Mouse (Mus musculus): ENCODE data around the gene Gm960.

DNA sequence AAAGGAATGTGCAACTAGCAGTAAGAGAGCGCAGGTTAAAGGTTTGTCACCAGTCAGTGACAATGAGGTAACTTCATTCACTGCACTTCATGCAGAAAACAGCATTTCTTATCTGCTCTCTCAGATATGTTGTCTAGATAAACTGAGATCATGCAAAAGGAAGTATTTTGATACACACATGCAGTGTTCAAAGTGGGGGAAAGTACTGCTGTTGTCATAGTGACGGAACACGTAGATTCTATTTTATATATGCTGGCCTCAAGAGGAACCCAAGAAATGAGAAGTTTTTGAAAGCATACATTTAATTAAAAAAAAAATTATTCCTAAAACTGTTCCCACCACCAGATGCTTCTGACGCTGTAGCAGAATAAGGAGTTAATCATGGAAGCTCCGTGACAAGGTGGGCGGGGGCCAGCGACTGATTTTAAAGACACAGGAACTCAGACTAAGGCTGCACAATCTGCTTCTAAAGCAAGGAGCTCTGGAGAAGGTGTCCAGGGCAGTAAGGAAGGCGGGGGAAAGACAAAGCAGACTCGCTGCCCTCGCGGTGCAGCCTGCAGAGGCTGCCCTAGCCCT, 51.5 kb downstream of the Gm960 start:
- TF ChIP-seq EP300 (IDR thresholded peaks at IDR 0.05; ENCODE audit: low read depth) = no peak
- no peak for TF ChIP-seq CTCF (IDR thresholded peaks at IDR 0.05; ENCODE audit: low read depth)
